ENCODE assay signal across 11 mouse cellular contexts in the genomic region with DNA sequence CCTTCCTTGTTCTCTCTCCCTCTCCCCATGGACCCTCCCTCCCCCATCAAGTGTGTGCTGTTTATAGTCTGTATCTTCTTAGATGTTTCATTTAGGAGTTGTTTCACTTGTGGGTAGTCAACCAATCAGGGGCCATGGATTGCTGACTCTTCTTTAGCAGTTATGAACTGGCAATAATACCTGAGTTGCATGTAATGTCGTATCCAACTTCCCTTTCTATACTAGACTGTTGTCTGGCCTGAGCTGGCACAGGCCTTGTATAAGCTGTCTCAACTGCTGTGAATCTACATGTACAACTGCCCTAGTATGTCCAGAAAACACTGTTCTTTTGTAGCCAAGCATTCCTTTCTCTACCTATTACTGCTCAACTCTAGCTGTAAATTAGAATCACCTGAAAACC.
"Had no signal": no experiment of that assay in that cellular context is flagged by ENCODE, and none has a peak within 500 bp of the region (broad histone marks: within the 10 kb centered on the region; RNA-seq: fewer than 3 reads in every experiment).

No protein-coding gene starts in this region.

- H3K27me3 ChIP-seq: liver, embryonic 15.5 days; midbrain, embryonic 13.5 days had no signal

- H3K36me3 ChIP-seq: limb, embryonic 10.5 days; liver, embryonic 15.5 days; midbrain, embryonic 13.5 days had no signal

- H3K4me2 ChIP-seq: liver, embryonic 11.5 days; liver, embryonic 15.5 days; midbrain, embryonic 13.5 days had no signal

- H3K4me3 ChIP-seq: left cerebral cortex, adult 2 months; limb, embryonic 10.5 days; liver, embryonic 15.5 days; midbrain, embryonic 13.5 days had no signal

- ATAC-seq: lung, postnatal 0 days; midbrain, embryonic 13.5 days had no signal

- H3K9ac ChIP-seq: liver, embryonic 15.5 days; midbrain, embryonic 13.5 days had no signal

- H3K27ac ChIP-seq: left cerebral cortex, adult 2 months; limb, embryonic 10.5 days; liver, embryonic 15.5 days; midbrain, embryonic 13.5 days had no signal

- H3K9me3 ChIP-seq: limb, embryonic 10.5 days; liver, embryonic 15.5 days; midbrain, embryonic 13.5 days had no signal

- DNase-seq: kidney, postnatal 25 days; lung, adult 2 months; lung, postnatal 36 days; thymus, adult 18-20 months; thymus, postnatal 14 days had no signal

- H3K4me1 ChIP-seq: limb, embryonic 10.5 days; liver, embryonic 15.5 days had no signal
